In genomic region chr2:135454015-135454414, GRCm38 (mm10) we compare ENCODE assay signal across 20 mouse cellular contexts.
"Had no signal": no experiment of that assay in that cellular context is flagged by ENCODE, and none has a peak within 500 bp of the region (broad histone marks: within the 10 kb centered on the region; RNA-seq: fewer than 3 reads in every experiment).

No protein-coding gene starts in this region.

- H3K4me1 ChIP-seq: limb, embryonic 12.5 days; limb, embryonic 15.5 days; lung, embryonic 15.5 days; neural tube, embryonic 12.5 days; neural tube, embryonic 15.5 days had no signal

- DNase-seq: kidney, adult 18-20 months; kidney, adult 9 months; kidney, postnatal 14 days; kidney, postnatal 4 days; left cerebral cortex, postnatal 4 days; liver, postnatal 0 days; lung, postnatal 14 days; lung, postnatal 4 days; midbrain, embryonic 14.5 days; right cerebral cortex, adult 18-20 months; right cerebral cortex, postnatal 14 days; right cerebral cortex, postnatal 4 days; thymus, adult 18-20 months; thymus, postnatal 36 days had no signal

- H3K4me3 ChIP-seq: limb, embryonic 12.5 days; limb, embryonic 15.5 days; lung, embryonic 15.5 days; neural tube, embryonic 12.5 days; neural tube, embryonic 15.5 days had no signal

- H3K27me3 ChIP-seq: limb, embryonic 12.5 days; limb, embryonic 15.5 days; lung, embryonic 15.5 days; neural tube, embryonic 12.5 days; neural tube, embryonic 15.5 days had no signal

- H3K27ac ChIP-seq: limb, embryonic 12.5 days; limb, embryonic 15.5 days; liver, embryonic 14.5 days; lung, embryonic 15.5 days; neural tube, embryonic 12.5 days; neural tube, embryonic 15.5 days had no signal

- H3K36me3 ChIP-seq: limb, embryonic 12.5 days; limb, embryonic 15.5 days; lung, embryonic 15.5 days; neural tube, embryonic 12.5 days; neural tube, embryonic 15.5 days had no signal
